Mouse (Mus musculus): Measurements from ENCODE around the gene Unc119b. TPM values are rescaled to one million over a fixed set of nuclear protein-coding genes. Genes with fewer than 3 reads are reported as not detected.
A peak's percentile ranks its signal among the peaks of the same experiment; 100 is the strongest.
"Not testable (repeated sequence)": the region's sequence is repeated elsewhere in the genome, so short reads cannot be mapped to it uniquely, and the experiment has no call there.

Unc119b gene
- polyA plus RNA-seq, 1 experiment from 2014 or later, result 8.5 TPM

GRCm38 (mm10) chr5:115156401-115156800, 21.6 kb upstream of the Unc119b start:
- Histone ChIP-seq H3K9ac (peak overlapping the region; percentile 94), H3K4me1 (replicated peaks) (peaks cover 90% of the 10 kb centered on the region)
- 21% methylated on average over 7 of the region's 7 CpGs for WGBS (ENCODE audit: insufficient replicate concordance)

GRCm38 (mm10) chr5:115155831-115156230, 21.1 kb upstream of the Unc119b start:
- H3K9me3 ChIP-seq (replicated peaks), result no peaks in the 10 kb centered on the region
- H3K4me3 ChIP-seq (replicated peaks), result peak overlapping the region; percentile 89
- peaks cover 3% of the 10 kb centered on the region for H3K36me3 ChIP-seq (replicated peaks)
- H3K27me3 ChIP-seq, result no peaks in the 10 kb centered on the region
- ATAC-seq (ENCODE audit: insufficient read depth), result no peak
- peak overlapping the region; percentile 94 for H3K9ac ChIP-seq
- peaks cover 85% of the 10 kb centered on the region for H3K4me1 ChIP-seq (replicated peaks)
- H3K27ac ChIP-seq (replicated peaks), result peak overlapping the region; percentile 78
- 6% methylated on average over 5 of the region's 5 CpGs for WGBS (ENCODE audit: insufficient replicate concordance)
- H3K4me2 ChIP-seq, result peak overlapping the region; percentile 99

More at GRCm38 (mm10) chr5:115156401-115156800, 21.6 kb upstream of the Unc119b start:
- Histone ChIP-seq H3K27me3 (no peaks in the 10 kb centered on the region), H3K4me3 (replicated peaks) (peak overlapping the region; percentile 89), H3K4me2 (peak overlapping the region; percentile 99), H3K36me3 (replicated peaks) (no peaks in the 10 kb centered on the region), H3K9me3 (replicated peaks) (no peaks in the 10 kb centered on the region), H3K27ac (replicated peaks) (peak overlapping the region; percentile 78)
- ATAC-seq (ENCODE audit: insufficient read depth), result no peak

- no peak for ATAC-seq (ENCODE audit: insufficient read depth)
- Histone ChIP-seq H3K9me3 (replicated peaks) (no peaks in the 10 kb centered on the region), H3K9ac (peak overlapping the region; percentile 94; the same call in 1 of the 2 replicates), H3K4me1 (replicated peaks) (peaks cover 84% of the 10 kb centered on the region), H3K4me2 (peak overlapping the region; percentile 99), H3K4me3 (replicated peaks) (peak overlapping the region; percentile 89), H3K27ac (replicated peaks) (peak overlapping the region; percentile 78), H3K27me3 (no peaks in the 10 kb centered on the region), H3K36me3 (replicated peaks) (peaks cover 10% of the 10 kb centered on the region)
- WGBS (ENCODE audit: insufficient replicate concordance), result 16% methylated on average over 13 of the region's 13 CpGs
Observed at GRCm38 (mm10) chr5:115155156-115155631, 20.4 kb upstream of the Unc119b start.

GRCm38 (mm10) chr5:115152132-115152956, 17.6 kb upstream of the Unc119b start:
- peaks cover 36% of the 10 kb centered on the region for H3K36me3 ChIP-seq (replicated peaks)
- no peak for ATAC-seq (ENCODE audit: insufficient read depth)

GRCm38 (mm10) chr5:115151457-115151856, 16.7 kb upstream of the Unc119b start:
- Histone ChIP-seq H3K36me3 (replicated peaks) (peaks cover 45% of the 10 kb centered on the region), H3K9ac (no peak overlapping the region), H3K27me3 (no peaks in the 10 kb centered on the region), H3K4me1 (replicated peaks) (peaks cover 58% of the 10 kb centered on the region), H3K4me2 (no peak overlapping the region), H3K4me3 (replicated peaks) (no peak overlapping the region), H3K9me3 (replicated peaks) (no peaks in the 10 kb centered on the region), H3K27ac (replicated peaks) (no peak overlapping the region)
- no peak for ATAC-seq (ENCODE audit: insufficient read depth)
- 78% methylated on average over 13 of the region's 13 CpGs for WGBS (ENCODE audit: insufficient replicate concordance)

More at GRCm38 (mm10) chr5:115152132-115152956, 17.6 kb upstream of the Unc119b start:
- no peaks in the 10 kb centered on the region for H3K27me3 ChIP-seq
- H3K4me2 ChIP-seq, result no peak overlapping the region
- peaks cover 67% of the 10 kb centered on the region for H3K4me1 ChIP-seq (replicated peaks)
- H3K27ac ChIP-seq (replicated peaks), result no peak overlapping the region
- WGBS (ENCODE audit: insufficient replicate concordance), result 45% methylated on average over 8 of the region's 8 CpGs
- H3K4me3 ChIP-seq (replicated peaks), result no peak overlapping the region
- no peak overlapping the region for H3K9ac ChIP-seq
- H3K9me3 ChIP-seq (replicated peaks), result no peaks in the 10 kb centered on the region

GRCm38 (mm10) chr5:115150991-115151390, 16.2 kb upstream of the Unc119b start:
- no peak for ATAC-seq (ENCODE audit: insufficient read depth)
- Histone ChIP-seq H3K4me3 (replicated peaks) (no peak overlapping the region), H3K27ac (replicated peaks) (no peak overlapping the region), H3K9ac (no peak overlapping the region), H3K4me2 (no peak overlapping the region), H3K27me3 (no peaks in the 10 kb centered on the region), H3K9me3 (replicated peaks) (no peaks in the 10 kb centered on the region), H3K36me3 (replicated peaks) (peaks cover 50% of the 10 kb centered on the region), H3K4me1 (replicated peaks) (peaks cover 53% of the 10 kb centered on the region)
- 67% methylated on average over 5 of the region's 5 CpGs for WGBS (ENCODE audit: insufficient replicate concordance)

- H3K27me3 ChIP-seq, result no peaks in the 10 kb centered on the region
- no peak overlapping the region for H3K27ac ChIP-seq (replicated peaks)
- no peak overlapping the region for H3K4me3 ChIP-seq (replicated peaks)
- peaks cover 42% of the 10 kb centered on the region for H3K4me1 ChIP-seq (replicated peaks)
- H3K36me3 ChIP-seq (replicated peaks), result peaks cover 60% of the 10 kb centered on the region
- no peak for ATAC-seq (ENCODE audit: insufficient read depth)
- H3K9me3 ChIP-seq (replicated peaks), result no peaks in the 10 kb centered on the region
- H3K4me2 ChIP-seq, result no peak overlapping the region
- H3K9ac ChIP-seq, result no peak overlapping the region
- WGBS (ENCODE audit: insufficient replicate concordance), result 75% methylated on average over 14 of the region's 14 CpGs
Observed at GRCm38 (mm10) chr5:115149675-115150459, 15.1 kb upstream of the Unc119b start.

GRCm38 (mm10) chr5:115148872-115149271, 14.1 kb upstream of the Unc119b start:
- Histone ChIP-seq H3K4me1 (replicated peaks) (peaks cover 32% of the 10 kb centered on the region), H3K36me3 (replicated peaks) (peaks cover 69% of the 10 kb centered on the region)
- not testable (repeated sequence) for ATAC-seq (ENCODE audit: insufficient read depth); H3K9me3 ChIP-seq (replicated peaks); H3K4me3 ChIP-seq (replicated peaks); H3K27me3 ChIP-seq; H3K9ac ChIP-seq; H3K4me2 ChIP-seq; H3K27ac ChIP-seq (replicated peaks)
- WGBS (ENCODE audit: insufficient replicate concordance), result no CpG with 5 or more reads among the region's 1 CpGs

- WGBS (ENCODE audit: insufficient replicate concordance), result 82% methylated on average over 8 of the region's 8 CpGs
- H3K27ac ChIP-seq (replicated peaks), result no peak overlapping the region
- H3K9ac ChIP-seq, result no peak overlapping the region
- peaks cover 27% of the 10 kb centered on the region for H3K4me1 ChIP-seq (replicated peaks)
- ATAC-seq (ENCODE audit: insufficient read depth), result no peak; the same call in 1 of the 2 replicates
- H3K36me3 ChIP-seq (replicated peaks), result peaks cover 69% of the 10 kb centered on the region
- no peak overlapping the region for H3K4me2 ChIP-seq
- H3K27me3 ChIP-seq, result no peaks in the 10 kb centered on the region
- no peak overlapping the region for H3K4me3 ChIP-seq (replicated peaks)
- no peaks in the 10 kb centered on the region for H3K9me3 ChIP-seq (replicated peaks)
Observed at GRCm38 (mm10) chr5:115148378-115148777, 13.6 kb upstream of the Unc119b start.

GRCm38 (mm10) chr5:115147388-115147787, 12.6 kb upstream of the Unc119b start:
- WGBS (ENCODE audit: insufficient replicate concordance), result 71% methylated on average over 3 of the region's 3 CpGs
- H3K27ac ChIP-seq (replicated peaks), result no peak overlapping the region
- no peak for ATAC-seq (ENCODE audit: insufficient read depth)

GRCm38 (mm10) chr5:115146747-115147130, 12.0 kb upstream of the Unc119b start:
- Histone ChIP-seq H3K36me3 (replicated peaks) (peaks cover 69% of the 10 kb centered on the region), H3K4me3 (replicated peaks) (no peak overlapping the region), H3K9ac (no peak overlapping the region), H3K4me1 (replicated peaks) (peaks cover 13% of the 10 kb centered on the region; the same call in 1 of the 2 replicates), H3K9me3 (replicated peaks) (no peaks in the 10 kb centered on the region), H3K27me3 (no peaks in the 10 kb centered on the region), H3K27ac (replicated peaks) (no peak overlapping the region), H3K4me2 (no peak overlapping the region)
- no peak for ATAC-seq (ENCODE audit: insufficient read depth)

More at GRCm38 (mm10) chr5:115147388-115147787, 12.6 kb upstream of the Unc119b start:
- Histone ChIP-seq H3K9me3 (replicated peaks) (no peaks in the 10 kb centered on the region), H3K4me3 (replicated peaks) (no peak overlapping the region), H3K4me2 (no peak overlapping the region), H3K27me3 (no peaks in the 10 kb centered on the region), H3K36me3 (replicated peaks) (peaks cover 69% of the 10 kb centered on the region), H3K4me1 (replicated peaks) (peaks cover 17% of the 10 kb centered on the region), H3K9ac (no peak overlapping the region)
